Mouse (Mus musculus): Measurements from ENCODE around the gene Dhfr. TPM values are rescaled to one million over a fixed set of nuclear protein-coding genes. Genes with fewer than 3 reads are reported as not detected.

Dhfr gene
- polyA plus RNA-seq, 2 experiments, result 10.9 to 12.7 TPM

- no peak for TF ChIP-seq POLR2A (IDR thresholded peaks at IDR 0.05; ENCODE audit: borderline replicate concordance, extremely low read depth, insufficient read depth, insufficient read length)
- Histone ChIP-seq H3K27ac (replicated peaks; ENCODE audit: low read depth, low read length) (no peak overlapping the region), H3K4me1 (ENCODE audit: control insufficient read depth, insufficient read depth, low read length) (no peaks in the 10 kb centered on the region), H3K9me3 (ENCODE audit: control insufficient read depth, low read length) (no peaks in the 10 kb centered on the region), H3K27me3 (ENCODE audit: control insufficient read depth, insufficient read depth, low read length) (no peaks in the 10 kb centered on the region), H3K36me3 (ENCODE audit: control insufficient read depth, insufficient read depth, low read length) (peaks cover 4% of the 10 kb centered on the region), H3K4me2 (replicated peaks; ENCODE audit: low read depth, low read length, severe bottlenecking) (no peak overlapping the region), H3K9ac (ENCODE audit: low read depth, low read length, severe bottlenecking) (no peak overlapping the region), H3K4me3 (replicated peaks; ENCODE audit: low read length) (no peak overlapping the region)
- 85% methylated on average over 2 of the region's 2 CpGs for WGBS
- ATAC-seq (ENCODE audit: low FRiP score, low read depth) (no peak), DNase-seq (ENCODE audit: low spot score) (no peak)
Measured at GRCm38 (mm10) chr13:92328000-92328399, 26.5 kb upstream of the Dhfr start.

- no peak for DNase-seq (ENCODE audit: low spot score)
- H3K4me1 ChIP-seq (ENCODE audit: control insufficient read depth, insufficient read depth, low read length), result no peaks in the 10 kb centered on the region
- 96% methylated on average over 3 of the region's 3 CpGs for WGBS
- no peak overlapping the region for H3K4me3 ChIP-seq (replicated peaks; ENCODE audit: low read length)
- no peak overlapping the region for H3K9ac ChIP-seq (ENCODE audit: low read depth, low read length, severe bottlenecking)
- no peak overlapping the region for H3K4me2 ChIP-seq (replicated peaks; ENCODE audit: low read depth, low read length, severe bottlenecking)
- TF ChIP-seq POLR2A (IDR thresholded peaks at IDR 0.05; ENCODE audit: borderline replicate concordance, extremely low read depth, insufficient read depth, insufficient read length), result no peak
- no peaks in the 10 kb centered on the region for H3K27me3 ChIP-seq (ENCODE audit: control insufficient read depth, insufficient read depth, low read length)
- peaks cover 7% of the 10 kb centered on the region for H3K36me3 ChIP-seq (ENCODE audit: control insufficient read depth, insufficient read depth, low read length)
- H3K9me3 ChIP-seq (ENCODE audit: control insufficient read depth, low read length), result no peaks in the 10 kb centered on the region
- ATAC-seq (ENCODE audit: low FRiP score, low read depth), result no peak
- H3K27ac ChIP-seq (replicated peaks; ENCODE audit: low read depth, low read length), result no peak overlapping the region
Measured at GRCm38 (mm10) chr13:92330621-92331020, 23.9 kb upstream of the Dhfr start.

- no peaks in the 10 kb centered on the region for H3K27me3 ChIP-seq (ENCODE audit: control insufficient read depth, insufficient read depth, low read length)
- H3K36me3 ChIP-seq (ENCODE audit: control insufficient read depth, insufficient read depth, low read length), result peaks cover 15% of the 10 kb centered on the region
- DNase-seq (ENCODE audit: low spot score) (no peak), ATAC-seq (ENCODE audit: low FRiP score, low read depth) (no peak)
- 87% methylated on average over 15 of the region's 15 CpGs for WGBS
- no peaks in the 10 kb centered on the region for H3K4me1 ChIP-seq (ENCODE audit: control insufficient read depth, insufficient read depth, low read length)
- no peak overlapping the region for H3K9ac ChIP-seq (ENCODE audit: low read depth, low read length, severe bottlenecking)
- H3K27ac ChIP-seq (replicated peaks; ENCODE audit: low read depth, low read length), result no peak overlapping the region
- H3K9me3 ChIP-seq (ENCODE audit: control insufficient read depth, low read length), result no peaks in the 10 kb centered on the region
- no peak for TF ChIP-seq POLR2A (IDR thresholded peaks at IDR 0.05; ENCODE audit: borderline replicate concordance, extremely low read depth, insufficient read depth, insufficient read length)
- H3K4me2 ChIP-seq (replicated peaks; ENCODE audit: low read depth, low read length, severe bottlenecking), result no peak overlapping the region
- no peak overlapping the region for H3K4me3 ChIP-seq (replicated peaks; ENCODE audit: low read length)
Measured at GRCm38 (mm10) chr13:92332103-92332879, 22.2 kb upstream of the Dhfr start.

- H3K9me3 ChIP-seq (ENCODE audit: control insufficient read depth, low read length), result no peaks in the 10 kb centered on the region
- no peak for DNase-seq (ENCODE audit: low spot score)
- H3K4me3 ChIP-seq (replicated peaks; ENCODE audit: low read length), result no peak overlapping the region
- H3K36me3 ChIP-seq (ENCODE audit: control insufficient read depth, insufficient read depth, low read length), result peaks cover 19% of the 10 kb centered on the region
- ATAC-seq (ENCODE audit: low FRiP score, low read depth), result no peak
- H3K4me2 ChIP-seq (replicated peaks; ENCODE audit: low read depth, low read length, severe bottlenecking), result no peak overlapping the region
- H3K27me3 ChIP-seq (ENCODE audit: control insufficient read depth, insufficient read depth, low read length), result no peaks in the 10 kb centered on the region
- H3K9ac ChIP-seq (ENCODE audit: low read depth, low read length, severe bottlenecking), result no peak overlapping the region
- 97% methylated on average over 1 of the region's 1 CpGs for WGBS
- no peak overlapping the region for H3K27ac ChIP-seq (replicated peaks; ENCODE audit: low read depth, low read length)
- TF ChIP-seq POLR2A (IDR thresholded peaks at IDR 0.05; ENCODE audit: borderline replicate concordance, extremely low read depth, insufficient read depth, insufficient read length), result no peak
- H3K4me1 ChIP-seq (ENCODE audit: control insufficient read depth, insufficient read depth, low read length), result no peaks in the 10 kb centered on the region
Measured at GRCm38 (mm10) chr13:92336857-92337256, 17.7 kb upstream of the Dhfr start.

- no peaks in the 10 kb centered on the region for H3K27me3 ChIP-seq (ENCODE audit: control insufficient read depth, insufficient read depth, low read length)
- TF ChIP-seq POLR2A (IDR thresholded peaks at IDR 0.05; ENCODE audit: borderline replicate concordance, extremely low read depth, insufficient read depth, insufficient read length), result no peak
- H3K36me3 ChIP-seq (ENCODE audit: control insufficient read depth, insufficient read depth, low read length), result peaks cover 29% of the 10 kb centered on the region
- no peak overlapping the region for H3K4me2 ChIP-seq (replicated peaks; ENCODE audit: low read depth, low read length, severe bottlenecking)
- DNase-seq (ENCODE audit: low spot score), result no peak
- no peak overlapping the region for H3K27ac ChIP-seq (replicated peaks; ENCODE audit: low read depth, low read length)
- H3K9ac ChIP-seq (ENCODE audit: low read depth, low read length, severe bottlenecking), result no peak overlapping the region
- no peaks in the 10 kb centered on the region for H3K4me1 ChIP-seq (ENCODE audit: control insufficient read depth, insufficient read depth, low read length)
- ATAC-seq (ENCODE audit: low FRiP score, low read depth), result no peak
- H3K4me3 ChIP-seq (replicated peaks; ENCODE audit: low read length), result no peak overlapping the region
- 80% methylated on average over 6 of the region's 6 CpGs for WGBS
- H3K9me3 ChIP-seq (ENCODE audit: control insufficient read depth, low read length), result no peaks in the 10 kb centered on the region
Measured at GRCm38 (mm10) chr13:92337773-92338462, 16.6 kb upstream of the Dhfr start.

Measured in limb, embryonic 14.5 days (tissue).